Mouse (Mus musculus) forebrain, embryonic 11.5 days (tissue): ENCODE results near the gene Chmp5. TPM values are rescaled to one million over a fixed set of nuclear protein-coding genes. Genes with fewer than 3 reads are reported as not detected.

ENCODE experiments used
- ATAC-seq: fragments of 200-750 bp; cut with Nextera tagmentation; replicated peaks from 2 replicates; pipeline ENCODE4 v1.8.0; 2017; ENCODE audit warnings: moderate TSS enrichment; ENCODE audit not compliant: low FRiP score
- DNase-seq: peaks from one replicate; pipeline ENCODE4 v3.0.0-alpha.2; 2017; ENCODE audit warnings: low spot score
- H3K27ac ChIP-seq: fragments of 300-500 bp; sonication (generic); 2 replicates; pipeline ENCODE4 v1.5.1; 2014; ENCODE audit warnings: low read depth, low read length
- H3K27me3 ChIP-seq: fragments of 300-500 bp; sonication (generic); 2 replicates; pipeline ENCODE4 v1.6.1; 2014; ENCODE audit warnings: mild to moderate bottlenecking, low read length, mixed read lengths; ENCODE audit not compliant: control insufficient read depth, insufficient read depth
- H3K36me3 ChIP-seq: fragments of 300-500 bp; sonication (generic); 2 replicates; pipeline ENCODE4 v1.6.1; 2014; ENCODE audit warnings: mild to moderate bottlenecking, low read length, moderate library complexity, mixed read lengths; ENCODE audit not compliant: control insufficient read depth, insufficient read depth
- H3K4me1 ChIP-seq: fragments of 300-500 bp; sonication (generic); replicated peaks from 2 replicates; pipeline ENCODE4 v1.6.1; 2014; ENCODE audit warnings: low read length, mixed read lengths; ENCODE audit not compliant: control insufficient read depth, insufficient read depth
- H3K4me2 ChIP-seq: fragments of 300-500 bp; sonication (generic); 2 replicates; pipeline ENCODE4 v1.6.1; 2014; ENCODE audit warnings: low read depth, mild to moderate bottlenecking, low read length, moderate library complexity, mixed read lengths; ENCODE audit not compliant: severe bottlenecking
- H3K4me3 ChIP-seq: fragments of 300-500 bp; sonication (generic); 2 replicates; pipeline ENCODE4 v1.5.1; 2014; ENCODE audit warnings: low read depth, low read length
- H3K9ac ChIP-seq: fragments of 300-500 bp; sonication (generic); 2 replicates; pipeline ENCODE4 v1.6.1; 2014; ENCODE audit warnings: low read length
- H3K9me3 ChIP-seq: fragments of 300-500 bp; sonication (generic); 2 replicates; pipeline ENCODE4 v1.6.1; 2016; ENCODE audit warnings: low read length, mixed read lengths; ENCODE audit not compliant: control insufficient read depth
- WGBS: fragments of 180-500 bp; shearing (Covaris S2); extraction: QIAGEN DNeasy Blood & Tissue Kit; methylation state at CpG from one replicate; pipeline ENCODE4 v1.1.7; 2014; 5-methylcytosine and 5-hydroxymethylcytosine counted together
- polyA plus RNA-seq: library from polyadenylated mRNA; unstranded; fragments of >200 nt; fragmentation: Nextera tagmentation; extraction: Ambion mirVana; gene quantifications from 2 replicates; pipeline ENCODE4 v1.2.1, GENCODE M21; 2014

Chmp5 gene
- polyA plus RNA-seq, 1 experiment from 2014 or later = 134 TPM

DNA sequence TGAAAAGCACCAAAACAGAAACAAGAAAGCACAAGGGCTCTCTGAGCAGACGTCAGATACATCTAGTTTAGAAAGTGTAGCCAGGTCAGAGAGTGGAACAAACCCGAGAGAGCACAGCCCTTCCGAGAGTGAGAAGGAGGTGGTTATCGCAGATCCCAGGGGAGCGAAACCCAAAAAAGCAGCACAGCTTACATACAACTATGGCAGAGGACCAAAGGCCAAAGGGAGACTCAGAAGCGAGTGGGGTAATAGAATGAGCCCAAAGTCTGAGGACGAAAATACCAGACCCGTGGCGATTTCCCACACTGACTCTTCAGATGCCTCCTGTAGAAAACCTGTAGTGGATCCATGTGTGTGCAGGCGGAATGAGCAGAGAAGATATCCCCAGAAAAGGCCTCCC is 28.4 kb downstream of the Chmp5 start:
- WGBS = 95% methylated on average over 10 of the region's 10 CpGs
- no peak overlapping the region for H3K4me2 ChIP-seq
- no peak overlapping the region for H3K9ac ChIP-seq
- ATAC-seq (no peak), DNase-seq (no peak)
- no peaks in the 10 kb centered on the region for H3K27me3 ChIP-seq
- no peak overlapping the region for H3K27ac ChIP-seq
- no peak overlapping the region for H3K4me3 ChIP-seq
- no peaks in the 10 kb centered on the region for H3K4me1 ChIP-seq
- H3K36me3 ChIP-seq = peaks cover 3% of the 10 kb centered on the region
- H3K9me3 ChIP-seq = no peaks in the 10 kb centered on the region

- no peak overlapping the region for H3K4me2 ChIP-seq
- no peaks in the 10 kb centered on the region for H3K4me1 ChIP-seq
- H3K9me3 ChIP-seq = no peaks in the 10 kb centered on the region
- WGBS = 92% methylated on average over 1 of the region's 1 CpGs
- no peaks in the 10 kb centered on the region for H3K27me3 ChIP-seq
- ATAC-seq = no peak
- no peak overlapping the region for H3K27ac ChIP-seq
- peaks cover 3% of the 10 kb centered on the region for H3K36me3 ChIP-seq
- no peak overlapping the region for H3K4me3 ChIP-seq
- no peak overlapping the region for H3K9ac ChIP-seq
- DNase-seq = no peak
These were observed 31.2 kb downstream of the Chmp5 start for GRCm38 (mm10) chr4:40979430-40979829.

- no peak overlapping the region for H3K9ac ChIP-seq
- no peak overlapping the region for H3K4me3 ChIP-seq
- no peaks in the 10 kb centered on the region; the same call in 1 of the 2 replicates for H3K36me3 ChIP-seq
- H3K4me1 ChIP-seq = no peaks in the 10 kb centered on the region
- H3K4me2 ChIP-seq = no peak overlapping the region
- ATAC-seq (no peak), DNase-seq (no peak)
- H3K27ac ChIP-seq = no peak overlapping the region
- no peaks in the 10 kb centered on the region for H3K27me3 ChIP-seq
- H3K9me3 ChIP-seq = no peaks in the 10 kb centered on the region
- 87% methylated on average over 3 of the region's 3 CpGs for WGBS
These were observed 34.3 kb downstream of the Chmp5 start for GRCm38 (mm10) chr4:40982486-40982885.

DNA sequence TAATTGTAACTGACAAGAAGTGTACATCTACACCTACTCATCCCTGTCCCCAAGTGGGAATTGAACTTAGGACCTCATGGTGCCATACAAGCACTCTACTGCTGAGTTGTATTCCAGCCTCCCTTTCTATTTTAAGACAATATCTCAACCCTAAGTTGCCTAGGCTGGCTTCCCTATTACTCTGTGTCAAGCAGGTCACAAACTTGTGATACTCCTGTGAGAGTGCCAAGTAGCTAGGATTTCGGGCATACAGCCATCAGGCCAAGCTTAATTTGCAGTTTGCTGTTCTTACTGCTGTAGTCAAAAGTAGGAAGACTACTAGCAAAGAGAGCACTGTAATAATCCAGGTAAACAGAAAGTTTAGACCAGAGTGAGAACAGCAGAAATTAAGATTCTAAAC is 35.5 kb downstream of the Chmp5 start:
- ATAC-seq = no peak
- H3K4me1 ChIP-seq = no peaks in the 10 kb centered on the region
- H3K36me3 ChIP-seq = peaks cover 4% of the 10 kb centered on the region; the same call in 1 of the 2 replicates
- no peak overlapping the region for H3K9ac ChIP-seq
- no peaks in the 10 kb centered on the region for H3K27me3 ChIP-seq
- 88% methylated on average over 1 of the region's 1 CpGs for WGBS
- no peaks in the 10 kb centered on the region for H3K9me3 ChIP-seq
- no peak overlapping the region for H3K27ac ChIP-seq
- H3K4me3 ChIP-seq = no peak overlapping the region
- no peak for DNase-seq
- no peak overlapping the region for H3K4me2 ChIP-seq

DNA sequence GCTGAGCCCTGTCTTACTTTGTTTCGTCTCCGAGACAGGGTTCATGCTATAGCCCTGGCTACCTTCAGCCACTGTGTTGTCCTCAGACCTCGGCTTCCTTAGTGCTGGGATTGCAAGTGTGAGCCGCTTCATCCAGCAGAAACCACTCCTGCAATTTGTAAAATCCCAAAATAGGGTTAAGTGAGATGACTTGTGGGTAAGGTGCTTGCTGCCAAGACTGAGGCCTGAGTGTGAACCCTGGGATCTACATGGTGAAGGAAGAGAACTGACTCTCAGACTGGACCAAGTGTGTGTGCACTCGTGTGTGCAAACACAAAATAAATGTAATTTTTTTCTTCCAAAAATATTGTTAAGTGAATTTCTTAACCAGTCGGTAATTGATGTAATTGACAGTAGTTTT is 41.4 kb downstream of the Chmp5 start:
- Histone ChIP-seq H3K9ac (no peak overlapping the region), H3K27me3 (no peaks in the 10 kb centered on the region), H3K9me3 (no peaks in the 10 kb centered on the region), H3K4me3 (no peak overlapping the region), H3K4me1 (no peaks in the 10 kb centered on the region), H3K27ac (no peak overlapping the region), H3K36me3 (peaks cover 20% of the 10 kb centered on the region), H3K4me2 (no peak overlapping the region)
- DNase-seq (no peak), ATAC-seq (no peak)
- WGBS = 85% methylated on average over 6 of the region's 6 CpGs

- Histone ChIP-seq H3K4me3 (no peak overlapping the region), H3K9ac (no peak overlapping the region), H3K27ac (no peak overlapping the region), H3K27me3 (no peaks in the 10 kb centered on the region), H3K4me1 (no peaks in the 10 kb centered on the region), H3K36me3 (peaks cover 10% of the 10 kb centered on the region), H3K9me3 (no peaks in the 10 kb centered on the region), H3K4me2 (no peak overlapping the region)
- ATAC-seq = no peak
- no peak for DNase-seq
- 95% methylated on average over 6 of the region's 6 CpGs for WGBS
These were observed 48.1 kb downstream of the Chmp5 start for GRCm38 (mm10) chr4:40996302-40996701.

DNA sequence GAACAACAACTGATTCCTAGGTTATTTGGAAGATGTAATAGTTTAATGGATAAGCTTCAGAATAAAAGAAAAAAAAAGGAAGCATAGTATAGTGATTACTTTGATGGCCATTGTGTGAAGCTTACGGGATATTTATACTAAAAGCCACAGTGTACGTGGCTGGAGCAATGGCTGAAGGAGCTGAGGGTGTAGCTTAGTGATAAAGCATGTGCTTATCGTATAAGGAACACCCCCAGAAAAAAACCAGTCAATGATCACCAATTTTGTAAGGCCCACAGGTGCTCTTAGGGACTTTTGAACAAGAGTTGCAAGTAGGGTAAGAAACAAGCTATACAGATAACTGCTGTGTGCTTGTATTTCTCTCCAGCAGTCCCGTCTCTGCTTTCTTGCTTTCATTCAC is 49.7 kb downstream of the Chmp5 start:
- Histone ChIP-seq H3K9ac (no peak overlapping the region), H3K27me3 (no peaks in the 10 kb centered on the region), H3K4me1 (no peaks in the 10 kb centered on the region), H3K27ac (no peak overlapping the region), H3K9me3 (no peaks in the 10 kb centered on the region), H3K4me2 (no peak overlapping the region), H3K4me3 (no peak overlapping the region), H3K36me3 (peaks cover 5% of the 10 kb centered on the region; the same call in 1 of the 2 replicates)
- DNase-seq = no peak
- WGBS = 95% methylated on average over 4 of the region's 4 CpGs
- ATAC-seq = no peak

DNA sequence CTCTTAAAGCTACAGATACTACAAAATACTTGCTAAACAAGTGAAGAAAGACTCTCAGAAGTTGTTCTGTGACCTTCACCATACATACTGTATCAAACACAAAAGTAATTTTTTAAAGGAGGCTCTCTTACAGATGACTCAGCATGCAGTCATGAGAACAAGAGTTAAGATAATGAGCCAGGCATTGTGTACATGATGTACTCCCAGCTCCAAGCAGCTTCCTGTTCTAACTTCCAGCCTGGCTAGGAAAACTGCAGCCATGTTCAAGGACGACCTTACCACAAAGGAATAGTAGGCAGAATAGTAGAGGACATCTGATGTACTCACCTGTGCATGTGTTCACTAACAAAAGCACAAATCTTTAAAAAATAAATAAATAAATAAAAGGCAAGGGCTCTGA is 52.1 kb downstream of the Chmp5 start:
- H3K9ac ChIP-seq = no peak overlapping the region
- ATAC-seq (no peak), DNase-seq (no peak)
- H3K9me3 ChIP-seq = no peaks in the 10 kb centered on the region
- H3K4me2 ChIP-seq = no peak overlapping the region
- H3K27ac ChIP-seq = no peak overlapping the region
- 76% methylated on average over 1 of the region's 1 CpGs for WGBS
- H3K4me1 ChIP-seq = no peaks in the 10 kb centered on the region
- H3K27me3 ChIP-seq = no peaks in the 10 kb centered on the region
- H3K36me3 ChIP-seq = peaks cover 4% of the 10 kb centered on the region; the same call in 1 of the 2 replicates
- H3K4me3 ChIP-seq = no peak overlapping the region

DNA sequence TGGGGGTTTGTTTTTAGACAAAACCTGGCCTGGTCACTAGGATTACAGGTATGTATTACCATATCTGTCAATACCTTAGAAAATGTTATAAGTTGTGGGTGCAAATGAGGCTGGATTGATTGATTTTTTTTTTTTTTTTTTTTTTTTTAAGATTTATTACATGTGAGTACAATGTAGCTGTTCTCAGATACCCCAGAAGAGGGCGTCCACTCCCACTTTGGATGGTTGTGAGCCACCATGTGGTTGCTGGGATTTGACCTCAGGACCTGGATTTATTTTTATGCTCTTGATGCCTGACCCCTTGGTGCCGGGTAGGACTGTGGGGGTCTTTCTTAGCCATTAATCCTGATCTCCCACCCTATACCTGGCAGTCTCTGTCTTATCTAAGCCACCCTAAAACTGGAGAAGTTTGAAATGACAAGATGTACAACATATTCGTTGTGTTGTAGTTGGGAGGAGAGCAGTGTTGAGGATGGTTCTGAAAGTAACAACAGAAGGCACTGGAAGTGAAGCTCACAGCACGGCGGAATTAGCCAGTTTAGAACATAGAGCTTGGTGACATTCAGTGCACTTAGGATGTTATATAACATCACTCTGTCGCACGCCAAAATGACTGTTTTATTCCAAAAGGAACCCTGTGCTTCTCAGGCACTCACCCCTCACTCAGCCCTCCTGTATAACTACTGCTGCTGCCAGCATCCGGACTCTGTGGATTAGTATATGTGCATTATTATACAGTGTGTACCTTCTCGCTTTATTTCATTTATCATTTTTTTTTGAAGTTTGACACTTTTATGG is 52.8 kb downstream of the Chmp5 start:
- no peak for DNase-seq
- Histone ChIP-seq H3K9me3 (no peaks in the 10 kb centered on the region), H3K36me3 (peaks cover 3% of the 10 kb centered on the region; the same call in 1 of the 2 replicates), H3K4me2 (no peak overlapping the region), H3K27ac (no peak overlapping the region), H3K9ac (no peak overlapping the region), H3K27me3 (no peaks in the 10 kb centered on the region), H3K4me1 (no peaks in the 10 kb centered on the region), H3K4me3 (no peak overlapping the region)
- no peak for ATAC-seq
- WGBS = 89% methylated on average over 9 of the region's 9 CpGs
